Mouse (Mus musculus) heart, postnatal 0 days (tissue): Measurements from ENCODE around the gene Leng8.

ENCODE experiments used
- CTCF ChIP-seq: IDR thresholded peaks from 2 replicates; pipeline ENCODE4 v1.5.1; 2016; ENCODE audit warnings: antibody characterized with exemption, control low read depth, low read depth
- EP300 ChIP-seq: IDR thresholded peaks from 2 replicates; pipeline ENCODE4 v1.6.1; 2016; ENCODE audit warnings: antibody characterized with exemption, low read depth

DNA sequence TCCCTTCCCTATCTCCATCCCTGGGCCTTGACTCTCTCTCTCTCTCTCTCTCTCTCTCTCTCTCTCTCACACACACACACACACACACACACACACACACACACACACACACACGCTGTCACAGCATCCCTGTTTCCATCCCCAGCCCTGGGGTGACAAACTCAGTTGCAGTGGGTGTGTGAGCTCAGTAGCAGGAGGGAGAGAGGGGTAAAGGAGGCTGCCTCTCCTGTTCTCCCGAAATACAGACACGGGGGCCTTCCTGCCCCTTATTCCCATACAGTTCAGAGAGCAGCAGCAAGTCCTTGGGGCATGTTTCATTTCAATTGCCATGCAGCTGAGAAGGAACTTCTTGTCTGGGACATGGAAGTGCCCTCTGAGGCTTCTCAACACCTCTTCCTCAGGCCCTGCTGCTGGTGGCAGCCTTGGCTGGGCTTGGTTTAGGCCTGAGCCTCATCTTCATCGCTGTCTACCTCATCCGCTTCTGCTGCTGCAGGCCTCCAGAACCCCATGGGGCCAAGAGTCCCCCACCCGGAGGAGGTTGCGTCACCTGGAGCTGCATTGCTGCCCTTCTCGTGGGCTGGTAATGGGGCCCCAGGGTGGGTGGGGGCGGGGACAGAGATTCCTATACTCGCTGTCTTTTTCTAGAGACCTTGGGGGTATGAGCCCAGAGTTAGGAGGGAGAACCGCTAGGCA is 14.6 kb upstream of the Leng8 start:
- TF ChIP-seq CTCF (no peak), EP300 (no peak)
